Mouse (Mus musculus): ENCODE measurements around the gene Tmem88. TPM values are rescaled to one million over a fixed set of nuclear protein-coding genes. Genes with fewer than 3 reads are reported as not detected.
A peak's percentile ranks its signal among the peaks of the same experiment; 100 is the strongest.

Gene Tmem88
- polyA plus RNA-seq, 1 experiment from 2014 or later = 54.7 TPM

- Histone ChIP-seq H3K36me3 (ENCODE audit: control insufficient read depth, insufficient read depth, low read length) (peaks cover 5% of the 10 kb centered on the region), H3K4me1 (replicated peaks; ENCODE audit: control insufficient read depth, insufficient read depth, low read length) (peaks cover 46% of the 10 kb centered on the region), H3K27ac (ENCODE audit: low read length) (peak within 1 kb of the TSS; percentile 99; the same call in 1 of the 2 replicates), H3K9me3 (ENCODE audit: control insufficient read depth, low read length) (no peaks in the 10 kb centered on the region), H3K9ac (ENCODE audit: low read length) (peak within 1 kb of the TSS; percentile 83), H3K4me2 (ENCODE audit: low read depth, low read length) (peak within 1 kb of the TSS; percentile 96), H3K27me3 (ENCODE audit: control insufficient read depth, insufficient read depth, low read depth, low read length) (no peaks in the 10 kb centered on the region), H3K4me3 (ENCODE audit: low read length) (peak within 1 kb of the TSS; percentile 66)
- ATAC-seq (ENCODE audit: low read depth) = no peak
- WGBS = 30% methylated on average over 12 of the region's 12 CpGs
Observed at GRCm38 (mm10) chr11:69413221-69414181, 15.5 kb upstream of the Tmem88 start, which contains the start of gene Kdm6b. Gene Kdm6b, minus strand, starts transcription at chr11:69413675.

- H3K36me3 ChIP-seq (ENCODE audit: control insufficient read depth, insufficient read depth, low read length) = peaks cover 8% of the 10 kb centered on the region
- no peaks in the 10 kb centered on the region for H3K9me3 ChIP-seq (ENCODE audit: control insufficient read depth, low read length)
- no peak overlapping the region for H3K27ac ChIP-seq (ENCODE audit: low read length)
- H3K4me2 ChIP-seq (ENCODE audit: low read depth, low read length) = 0 out of 2 replicates have a peak overlapping the region, but pooled peaks have one; percentile 14
- 64% methylated on average over 7 of the region's 7 CpGs for WGBS
- H3K9ac ChIP-seq (ENCODE audit: low read length) = 0 out of 2 replicates have a peak overlapping the region, but pooled peaks have one; percentile 33
- H3K4me1 ChIP-seq (replicated peaks; ENCODE audit: control insufficient read depth, insufficient read depth, low read length) = peaks cover 53% of the 10 kb centered on the region
- no peaks in the 10 kb centered on the region for H3K27me3 ChIP-seq (ENCODE audit: control insufficient read depth, insufficient read depth, low read depth, low read length)
- no peak for ATAC-seq (ENCODE audit: low read depth)
- H3K4me3 ChIP-seq (ENCODE audit: low read length) = no peak overlapping the region
Observed at GRCm38 (mm10) chr11:69412548-69412947, 14.5 kb upstream of the Tmem88 start.

- H3K4me3 ChIP-seq (ENCODE audit: low read length) = peak overlapping the region; percentile 77
- H3K36me3 ChIP-seq (ENCODE audit: control insufficient read depth, insufficient read depth, low read length) = peaks cover 17% of the 10 kb centered on the region
- H3K4me1 ChIP-seq (replicated peaks; ENCODE audit: control insufficient read depth, insufficient read depth, low read length) = peaks cover 46% of the 10 kb centered on the region
- H3K9ac ChIP-seq (ENCODE audit: low read length) = peak overlapping the region; percentile 93
- no peaks in the 10 kb centered on the region for H3K27me3 ChIP-seq (ENCODE audit: control insufficient read depth, insufficient read depth, low read depth, low read length)
- no peaks in the 10 kb centered on the region for H3K9me3 ChIP-seq (ENCODE audit: control insufficient read depth, low read length)
- H3K27ac ChIP-seq (ENCODE audit: low read length) = peak overlapping the region; percentile 96
- H3K4me2 ChIP-seq (ENCODE audit: low read depth, low read length) = peak overlapping the region; percentile 91
- WGBS = 2% methylated on average over 39 of the region's 39 CpGs
- ATAC-seq (ENCODE audit: low read depth) = peak; percentile 6
Observed at GRCm38 (mm10) chr11:69411538-69412203, 13.6 kb upstream of the Tmem88 start.

- H3K4me3 ChIP-seq (ENCODE audit: low read length) = peak overlapping the region; percentile 77
- H3K36me3 ChIP-seq (ENCODE audit: control insufficient read depth, insufficient read depth, low read length) = peaks cover 22% of the 10 kb centered on the region
- H3K9me3 ChIP-seq (ENCODE audit: control insufficient read depth, low read length) = no peaks in the 10 kb centered on the region
- WGBS = under 1% methylated on average over 26 of the region's 26 CpGs
- peak overlapping the region; percentile 96 for H3K27ac ChIP-seq (ENCODE audit: low read length)
- peak; percentile 56 for ATAC-seq (ENCODE audit: low read depth)
- peak overlapping the region; percentile 93 for H3K9ac ChIP-seq (ENCODE audit: low read length)
- peaks cover 44% of the 10 kb centered on the region for H3K4me1 ChIP-seq (replicated peaks; ENCODE audit: control insufficient read depth, insufficient read depth, low read length)
- peak overlapping the region; percentile 91 for H3K4me2 ChIP-seq (ENCODE audit: low read depth, low read length)
- H3K27me3 ChIP-seq (ENCODE audit: control insufficient read depth, insufficient read depth, low read depth, low read length) = no peaks in the 10 kb centered on the region
Observed at GRCm38 (mm10) chr11:69411073-69411535, 13.1 kb upstream of the Tmem88 start.

GRCm38 (mm10) chr11:69410310-69411072, 12.5 kb upstream of the Tmem88 start:
- peak overlapping the region; percentile 77 for H3K4me3 ChIP-seq (ENCODE audit: low read length)
- H3K27me3 ChIP-seq (ENCODE audit: control insufficient read depth, insufficient read depth, low read depth, low read length) = no peaks in the 10 kb centered on the region
- H3K36me3 ChIP-seq (ENCODE audit: control insufficient read depth, insufficient read depth, low read length) = peaks cover 28% of the 10 kb centered on the region
- peaks cover 44% of the 10 kb centered on the region for H3K4me1 ChIP-seq (replicated peaks; ENCODE audit: control insufficient read depth, insufficient read depth, low read length)
- H3K9ac ChIP-seq (ENCODE audit: low read length) = peak overlapping the region; percentile 93
- WGBS = under 1% methylated on average over 41 of the region's 41 CpGs
- peak overlapping the region; percentile 91 for H3K4me2 ChIP-seq (ENCODE audit: low read depth, low read length)
- peak overlapping the region; percentile 96 for H3K27ac ChIP-seq (ENCODE audit: low read length)
- ATAC-seq (ENCODE audit: low read depth) = peak; percentile 12
- no peaks in the 10 kb centered on the region for H3K9me3 ChIP-seq (ENCODE audit: control insufficient read depth, low read length)

- Histone ChIP-seq H3K4me3 (ENCODE audit: low read length) (peak overlapping the region; percentile 77), H3K27me3 (ENCODE audit: control insufficient read depth, insufficient read depth, low read depth, low read length) (no peaks in the 10 kb centered on the region), H3K36me3 (ENCODE audit: control insufficient read depth, insufficient read depth, low read length) (peaks cover 31% of the 10 kb centered on the region), H3K9ac (ENCODE audit: low read length) (peak overlapping the region; percentile 93), H3K9me3 (ENCODE audit: control insufficient read depth, low read length) (no peaks in the 10 kb centered on the region), H3K27ac (ENCODE audit: low read length) (peak overlapping the region; percentile 96), H3K4me1 (replicated peaks; ENCODE audit: control insufficient read depth, insufficient read depth, low read length) (peaks cover 41% of the 10 kb centered on the region), H3K4me2 (ENCODE audit: low read depth, low read length) (peak overlapping the region; percentile 91)
- ATAC-seq (ENCODE audit: low read depth) = no peak
- WGBS = under 1% methylated on average over 18 of the region's 18 CpGs
Observed at GRCm38 (mm10) chr11:69410045-69410309, 11.9 kb upstream of the Tmem88 start.

GRCm38 (mm10) chr11:69409378-69410044, 11.5 kb upstream of the Tmem88 start:
- Histone ChIP-seq H3K9ac (ENCODE audit: low read length) (peak overlapping the region; percentile 93), H3K4me1 (replicated peaks; ENCODE audit: control insufficient read depth, insufficient read depth, low read length) (peaks cover 37% of the 10 kb centered on the region), H3K4me2 (ENCODE audit: low read depth, low read length) (peak overlapping the region; percentile 91), H3K27me3 (ENCODE audit: control insufficient read depth, insufficient read depth, low read depth, low read length) (no peaks in the 10 kb centered on the region), H3K9me3 (ENCODE audit: control insufficient read depth, low read length) (no peaks in the 10 kb centered on the region), H3K36me3 (ENCODE audit: control insufficient read depth, insufficient read depth, low read length) (peaks cover 34% of the 10 kb centered on the region), H3K4me3 (ENCODE audit: low read length) (peak overlapping the region; percentile 77), H3K27ac (ENCODE audit: low read length) (peak overlapping the region; percentile 96)
- ATAC-seq (ENCODE audit: low read depth) = peak; percentile 60
- under 1% methylated on average over 36 of the region's 46 CpGs for WGBS

GRCm38 (mm10) chr11:69408541-69409377, 10.7 kb upstream of the Tmem88 start:
- Histone ChIP-seq H3K9me3 (ENCODE audit: control insufficient read depth, low read length) (no peaks in the 10 kb centered on the region), H3K4me3 (ENCODE audit: low read length) (peak overlapping the region; percentile 77), H3K36me3 (ENCODE audit: control insufficient read depth, insufficient read depth, low read length) (peaks cover 41% of the 10 kb centered on the region), H3K4me2 (ENCODE audit: low read depth, low read length) (peak overlapping the region; percentile 91), H3K9ac (ENCODE audit: low read length) (peak overlapping the region; percentile 93), H3K27me3 (ENCODE audit: control insufficient read depth, insufficient read depth, low read depth, low read length) (no peaks in the 10 kb centered on the region), H3K27ac (ENCODE audit: low read length) (peak overlapping the region; percentile 96), H3K4me1 (replicated peaks; ENCODE audit: control insufficient read depth, insufficient read depth, low read length) (peaks cover 29% of the 10 kb centered on the region)
- WGBS = 1% methylated on average over 33 of the region's 33 CpGs
- ATAC-seq (ENCODE audit: low read depth) = peak; percentile 68
